Mouse (Mus musculus) central nervous system, embryonic 18 days (tissue): ENCODE results near the gene Parvb. TPM values are rescaled to one million over a fixed set of nuclear protein-coding genes. Genes with fewer than 3 reads are reported as not detected.

Experiments
- polyA plus RNA-seq: library from polyadenylated mRNA; depleted of rRNA; stranded (reverse); fragments of >200 nt; gene quantifications from 2 replicates; pipeline ENCODE4 v1.2.3, GENCODE M21; 2012; rRNA removed

Parvb gene
- polyA plus RNA-seq: 13.9 and 15.2 TPM in 2 replicates

DNA sequence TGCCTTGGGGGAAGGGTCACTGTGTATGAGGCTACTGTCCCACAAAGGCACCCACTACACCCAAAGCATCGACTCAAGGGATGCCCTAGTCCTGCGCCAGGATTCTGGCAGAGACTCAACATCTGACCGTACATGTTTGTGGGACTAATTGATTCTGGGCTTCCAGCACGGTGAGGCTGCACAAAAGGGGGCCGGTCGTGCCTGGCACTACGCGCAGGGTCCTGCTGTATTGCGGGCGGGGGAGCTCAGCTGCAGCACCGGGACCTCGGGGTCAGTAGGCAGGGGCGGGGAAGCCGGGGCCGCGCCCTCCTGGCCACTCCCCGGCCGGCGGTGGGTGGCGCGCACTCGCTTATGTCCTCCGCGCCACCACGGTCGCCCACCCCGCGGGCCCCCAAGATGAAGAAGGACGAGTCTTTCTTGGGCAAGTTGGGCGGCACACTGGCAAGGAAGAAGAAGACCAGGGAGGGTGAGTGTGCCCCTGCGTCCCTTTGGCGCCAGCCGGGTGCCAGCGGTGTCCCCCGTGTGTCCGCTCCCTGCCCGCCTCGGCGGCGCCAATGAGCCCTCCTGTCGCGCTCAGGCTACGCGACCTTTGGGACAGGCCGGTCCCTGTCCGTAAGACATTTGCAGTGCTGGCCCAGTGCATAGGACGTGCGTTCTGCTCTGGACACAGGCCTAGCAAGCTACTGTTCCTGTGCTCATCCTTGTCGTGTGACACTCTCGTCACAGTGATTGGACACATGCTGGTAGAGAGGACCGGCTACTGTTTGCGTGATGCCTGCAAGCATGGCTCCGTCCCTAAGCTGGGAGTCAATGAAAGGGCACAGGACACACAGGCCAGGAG is at the start of gene Parvb:
Gene Parvb, plus strand, starts transcription at position 323 of the 841 bp plus-strand sequence.

DNA sequence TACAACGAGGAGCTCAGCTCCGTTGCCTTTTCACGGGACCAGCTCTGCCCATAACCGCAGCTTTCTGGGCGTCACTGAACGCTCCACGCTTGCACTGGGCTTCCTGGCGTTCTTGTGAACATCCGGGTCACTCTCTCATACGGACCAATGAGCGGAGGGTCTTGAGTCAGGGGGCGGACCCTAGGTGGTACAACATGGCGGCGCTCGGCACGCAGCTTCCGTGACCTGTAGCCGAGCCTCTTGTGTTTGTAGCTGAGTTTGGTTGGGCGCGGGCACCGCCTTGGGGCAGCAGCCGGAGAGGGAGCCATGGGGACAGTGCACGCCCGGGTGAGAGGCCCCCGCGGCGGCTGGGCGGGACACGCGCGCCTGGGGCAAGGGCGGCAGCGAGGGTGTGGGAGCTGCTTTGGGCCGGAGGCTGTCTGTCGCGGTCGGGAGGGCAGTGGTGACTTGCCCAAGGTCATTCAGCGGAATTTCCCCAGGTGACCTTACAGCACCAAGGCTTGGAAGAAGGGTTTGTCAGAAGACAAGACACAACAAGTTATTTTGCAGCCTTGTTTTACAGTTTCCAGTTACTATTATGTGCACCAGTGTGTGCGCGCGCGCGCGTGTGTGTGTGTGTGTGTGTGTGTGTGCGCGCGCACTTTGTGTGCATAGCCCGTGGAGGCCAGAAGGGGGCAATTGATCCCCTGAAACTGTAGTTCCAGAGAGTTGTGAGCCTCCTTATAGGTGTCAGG is 39.6 kb upstream of the Parvb start, which contains the start of gene Samm50:
Gene Samm50, plus strand, starts transcription at position 184 of the 734 bp plus-strand sequence.

DNA sequence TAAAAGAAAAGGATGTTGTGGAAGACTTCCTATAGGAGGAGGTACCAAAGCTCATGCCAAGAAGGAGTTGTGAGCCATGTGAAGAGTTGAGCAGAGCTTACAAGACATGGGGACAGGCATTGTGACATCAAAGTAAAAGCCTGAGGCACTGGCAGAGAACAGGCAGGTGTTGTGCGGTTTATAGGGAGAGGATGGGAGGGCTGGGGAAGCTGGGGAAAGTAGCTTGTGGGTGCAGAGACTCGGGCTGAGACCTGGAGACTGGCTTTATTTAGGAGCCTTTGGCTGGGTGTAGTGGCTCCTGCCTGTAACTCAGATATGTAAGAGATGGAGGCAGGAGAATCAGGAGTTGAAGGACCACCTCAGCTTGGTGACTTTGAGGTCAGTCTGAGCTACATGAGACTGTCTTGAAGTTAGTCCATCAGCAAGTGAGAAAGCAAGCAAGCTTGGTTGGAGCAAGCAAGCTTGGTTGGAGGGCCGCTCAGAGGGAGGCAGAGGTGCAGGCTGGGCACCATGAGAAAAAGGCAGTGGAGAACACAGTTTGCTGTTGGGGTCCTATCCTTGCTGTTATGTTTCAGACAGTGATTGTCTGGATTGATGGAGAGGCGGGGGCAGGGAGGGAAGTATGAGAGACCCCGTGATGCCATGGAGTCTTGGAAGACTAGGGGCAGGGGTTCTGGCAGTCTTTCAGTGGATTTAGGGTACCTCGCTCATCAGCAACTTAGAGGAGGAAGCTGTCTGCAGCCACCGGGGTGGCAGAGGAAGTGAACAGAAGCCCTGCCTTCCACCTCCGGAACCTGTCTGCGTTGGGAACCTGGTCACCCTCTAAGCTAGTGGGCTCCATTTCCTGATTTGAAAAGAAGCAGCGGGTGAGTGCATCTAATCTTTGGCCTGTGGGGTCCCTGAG is 92.4 kb downstream of the Parvb start, which contains the start of gene Parvg:
Gene Parvg, plus strand, starts transcription at position 61 of the 904 bp plus-strand sequence.

Other genes with a start within 250 kb of the Parvb start
- gene Efcab6, start 166.7 kb upstream of the Parvb start, polyA plus RNA-seq: 5.7 and 6.0 TPM in 2 replicates
- gene Sult4a1, start 126.3 kb upstream of the Parvb start, polyA plus RNA-seq: 143 and 145 TPM in 2 replicates
- gene Pnpla5, start 108.9 kb upstream of the Parvb start, polyA plus RNA-seq: not detected in 2 replicates
- 14.8 and 15.5 TPM in 2 replicates for gene Pnpla3, start 64.2 kb upstream of the Parvb start, polyA plus RNA-seq
- gene Samm50, start 39.8 kb upstream of the Parvb start, polyA plus RNA-seq: 28.4 and 31.5 TPM in 2 replicates
- 1.3 TPM in 2 replicates for gene Parvg, start 92.0 kb downstream of the Parvb start, polyA plus RNA-seq
- 29.6 and 32.1 TPM in 2 replicates for gene Shisal1, start 215.1 kb downstream of the Parvb start, polyA plus RNA-seq